Mouse (Mus musculus): ENCODE results near the gene Dnajb4. TPM values are rescaled to one million over a fixed set of nuclear protein-coding genes. Genes with fewer than 3 reads are reported as not detected.

Dnajb4 gene
- polyA plus RNA-seq, 1 experiment from 2014 or later, result 32.4 TPM

- no peak overlapping the region for H3K27ac ChIP-seq (replicated peaks; ENCODE audit: low read depth, low read length)
- no peak overlapping the region for H3K4me3 ChIP-seq (ENCODE audit: low read depth, low read length)
- WGBS, result 79% methylated on average over 5 of the region's 5 CpGs
- no peak overlapping the region for H3K4me2 ChIP-seq (ENCODE audit: low read depth, severe bottlenecking)
- no peak for DNase-seq (ENCODE audit: low spot score)
- no peaks in the 10 kb centered on the region for H3K36me3 ChIP-seq (ENCODE audit: control insufficient read depth, insufficient read depth, low read length)
- no peaks in the 10 kb centered on the region for H3K9me3 ChIP-seq (ENCODE audit: control insufficient read depth, low read length)
- H3K4me1 ChIP-seq (ENCODE audit: control insufficient read depth, insufficient read depth, low read length), result no peaks in the 10 kb centered on the region
- no peak for ATAC-seq (ENCODE audit: insufficient number of reproducible peaks, low FRiP score, low TSS enrichment, low read depth)
- H3K9ac ChIP-seq (ENCODE audit: low read length), result no peak overlapping the region
- H3K27me3 ChIP-seq (ENCODE audit: control insufficient read depth, insufficient read depth, low read length), result no peaks in the 10 kb centered on the region
These were observed 56.0 kb downstream of the Dnajb4 start for GRCm38 (mm10) chr3:152154095-152154494.

GRCm38 (mm10) chr3:152153152-152153551 lies 57.0 kb downstream of the Dnajb4 start:
- Histone ChIP-seq H3K27me3 (ENCODE audit: control insufficient read depth, insufficient read depth, low read length) (no peaks in the 10 kb centered on the region), H3K4me2 (ENCODE audit: low read depth, severe bottlenecking) (no peak overlapping the region), H3K9me3 (ENCODE audit: control insufficient read depth, low read length) (no peaks in the 10 kb centered on the region), H3K36me3 (ENCODE audit: control insufficient read depth, insufficient read depth, low read length) (no peaks in the 10 kb centered on the region), H3K4me1 (ENCODE audit: control insufficient read depth, insufficient read depth, low read length) (no peaks in the 10 kb centered on the region), H3K4me3 (ENCODE audit: low read depth, low read length) (no peak overlapping the region), H3K27ac (replicated peaks; ENCODE audit: low read depth, low read length) (no peak overlapping the region), H3K9ac (ENCODE audit: low read length) (no peak overlapping the region)
- no peak for ATAC-seq (ENCODE audit: insufficient number of reproducible peaks, low FRiP score, low TSS enrichment, low read depth)
- WGBS, result 74% methylated on average over 2 of the region's 2 CpGs
- no peak for DNase-seq (ENCODE audit: low spot score)

- Histone ChIP-seq H3K36me3 (ENCODE audit: control insufficient read depth, insufficient read depth, low read length) (no peaks in the 10 kb centered on the region), H3K27me3 (ENCODE audit: control insufficient read depth, insufficient read depth, low read length) (no peaks in the 10 kb centered on the region), H3K9me3 (ENCODE audit: control insufficient read depth, low read length) (no peaks in the 10 kb centered on the region), H3K4me1 (ENCODE audit: control insufficient read depth, insufficient read depth, low read length) (no peaks in the 10 kb centered on the region), H3K4me3 (ENCODE audit: low read depth, low read length) (no peak overlapping the region), H3K4me2 (ENCODE audit: low read depth, severe bottlenecking) (no peak overlapping the region), H3K27ac (replicated peaks; ENCODE audit: low read depth, low read length) (no peak overlapping the region), H3K9ac (ENCODE audit: low read length) (no peak overlapping the region)
- no peak for ATAC-seq (ENCODE audit: insufficient number of reproducible peaks, low FRiP score, low TSS enrichment, low read depth)
- 81% methylated on average over 1 of the region's 1 CpGs for WGBS
- DNase-seq (ENCODE audit: low spot score), result no peak
These were observed 57.7 kb downstream of the Dnajb4 start for GRCm38 (mm10) chr3:152152483-152152804.

GRCm38 (mm10) chr3:152151725-152152482 lies 58.2 kb downstream of the Dnajb4 start:
- ATAC-seq (ENCODE audit: insufficient number of reproducible peaks, low FRiP score, low TSS enrichment, low read depth) (no peak), DNase-seq (ENCODE audit: low spot score) (no peak)
- no peaks in the 10 kb centered on the region for H3K9me3 ChIP-seq (ENCODE audit: control insufficient read depth, low read length)
- no peaks in the 10 kb centered on the region for H3K36me3 ChIP-seq (ENCODE audit: control insufficient read depth, insufficient read depth, low read length)
- no peaks in the 10 kb centered on the region for H3K27me3 ChIP-seq (ENCODE audit: control insufficient read depth, insufficient read depth, low read length)
- peak overlapping the region; percentile 29; the same call in 1 of the 2 replicates for H3K4me2 ChIP-seq (ENCODE audit: low read depth, severe bottlenecking)
- WGBS, result 59% methylated on average over 21 of the region's 29 CpGs
- H3K4me1 ChIP-seq (ENCODE audit: control insufficient read depth, insufficient read depth, low read length), result no peaks in the 10 kb centered on the region
- no peak overlapping the region for H3K27ac ChIP-seq (replicated peaks; ENCODE audit: low read depth, low read length)
- no peak overlapping the region for H3K4me3 ChIP-seq (ENCODE audit: low read depth, low read length)
- H3K9ac ChIP-seq (ENCODE audit: low read length), result no peak overlapping the region

- H3K4me1 ChIP-seq (ENCODE audit: control insufficient read depth, insufficient read depth, low read length), result peaks cover 5% of the 10 kb centered on the region; the same call in 1 of the 2 replicates
- 65% methylated on average over 3 of the region's 3 CpGs for WGBS
- no peak overlapping the region for H3K27ac ChIP-seq (replicated peaks; ENCODE audit: low read depth, low read length)
These were observed 60.2 kb downstream of the Dnajb4 start for GRCm38 (mm10) chr3:152149863-152150262.

GRCm38 (mm10) chr3:152149449-152149848 lies 60.7 kb downstream of the Dnajb4 start:
- no peaks in the 10 kb centered on the region for H3K9me3 ChIP-seq (ENCODE audit: control insufficient read depth, low read length)
- peaks cover 5% of the 10 kb centered on the region; the same call in 1 of the 2 replicates for H3K4me1 ChIP-seq (ENCODE audit: control insufficient read depth, insufficient read depth, low read length)
- H3K9ac ChIP-seq (ENCODE audit: low read length), result no peak overlapping the region
- H3K4me2 ChIP-seq (ENCODE audit: low read depth, severe bottlenecking), result no peak overlapping the region
- ATAC-seq (ENCODE audit: insufficient number of reproducible peaks, low FRiP score, low TSS enrichment, low read depth) (no peak), DNase-seq (ENCODE audit: low spot score) (no peak)
- H3K27me3 ChIP-seq (ENCODE audit: control insufficient read depth, insufficient read depth, low read length), result no peaks in the 10 kb centered on the region
- WGBS, result 69% methylated on average over 7 of the region's 7 CpGs
- H3K36me3 ChIP-seq (ENCODE audit: control insufficient read depth, insufficient read depth, low read length), result no peaks in the 10 kb centered on the region
- no peak overlapping the region for H3K27ac ChIP-seq (replicated peaks; ENCODE audit: low read depth, low read length)
- no peak overlapping the region for H3K4me3 ChIP-seq (ENCODE audit: low read depth, low read length)

More at GRCm38 (mm10) chr3:152149863-152150262, 60.2 kb downstream of the Dnajb4 start:
- Histone ChIP-seq H3K4me2 (ENCODE audit: low read depth, severe bottlenecking) (no peak overlapping the region), H3K4me3 (ENCODE audit: low read depth, low read length) (no peak overlapping the region), H3K27me3 (ENCODE audit: control insufficient read depth, insufficient read depth, low read length) (no peaks in the 10 kb centered on the region), H3K9me3 (ENCODE audit: control insufficient read depth, low read length) (no peaks in the 10 kb centered on the region), H3K9ac (ENCODE audit: low read length) (no peak overlapping the region), H3K36me3 (ENCODE audit: control insufficient read depth, insufficient read depth, low read length) (no peaks in the 10 kb centered on the region)
- DNase-seq (ENCODE audit: low spot score) (no peak), ATAC-seq (ENCODE audit: insufficient number of reproducible peaks, low FRiP score, low TSS enrichment, low read depth) (no peak)

GRCm38 (mm10) chr3:152147085-152147831 lies 62.8 kb downstream of the Dnajb4 start:
- no peak overlapping the region for H3K4me3 ChIP-seq (ENCODE audit: low read depth, low read length)

GRCm38 (mm10) chr3:152145186-152145585 lies 64.9 kb downstream of the Dnajb4 start:
- DNase-seq (ENCODE audit: low spot score) (no peak), ATAC-seq (ENCODE audit: insufficient number of reproducible peaks, low FRiP score, low TSS enrichment, low read depth) (0 out of 2 replicates have a peak, but pooled peaks have one; percentile 54)

More at GRCm38 (mm10) chr3:152147085-152147831, 62.8 kb downstream of the Dnajb4 start:
- no peak for ATAC-seq (ENCODE audit: insufficient number of reproducible peaks, low FRiP score, low TSS enrichment, low read depth)
- no peak overlapping the region for H3K9ac ChIP-seq (ENCODE audit: low read length)
- H3K36me3 ChIP-seq (ENCODE audit: control insufficient read depth, insufficient read depth, low read length), result no peaks in the 10 kb centered on the region
- H3K27me3 ChIP-seq (ENCODE audit: control insufficient read depth, insufficient read depth, low read length), result no peaks in the 10 kb centered on the region
- H3K9me3 ChIP-seq (ENCODE audit: control insufficient read depth, low read length), result no peaks in the 10 kb centered on the region
- no peak overlapping the region for H3K27ac ChIP-seq (replicated peaks; ENCODE audit: low read depth, low read length)
- H3K4me2 ChIP-seq (ENCODE audit: low read depth, severe bottlenecking), result no peak overlapping the region
- DNase-seq (ENCODE audit: low spot score), result no peak
- 72% methylated on average over 12 of the region's 12 CpGs for WGBS
- peaks cover 5% of the 10 kb centered on the region; the same call in 1 of the 2 replicates for H3K4me1 ChIP-seq (ENCODE audit: control insufficient read depth, insufficient read depth, low read length)

More at GRCm38 (mm10) chr3:152145186-152145585, 64.9 kb downstream of the Dnajb4 start:
- 41% methylated on average over 2 of the region's 2 CpGs for WGBS
- Histone ChIP-seq H3K4me3 (ENCODE audit: low read depth, low read length) (no peak overlapping the region), H3K4me2 (ENCODE audit: low read depth, severe bottlenecking) (no peak overlapping the region), H3K27me3 (ENCODE audit: control insufficient read depth, insufficient read depth, low read length) (no peaks in the 10 kb centered on the region), H3K36me3 (ENCODE audit: control insufficient read depth, insufficient read depth, low read length) (no peaks in the 10 kb centered on the region), H3K9me3 (ENCODE audit: control insufficient read depth, low read length) (no peaks in the 10 kb centered on the region), H3K4me1 (ENCODE audit: control insufficient read depth, insufficient read depth, low read length) (peaks cover 5% of the 10 kb centered on the region; the same call in 1 of the 2 replicates), H3K27ac (replicated peaks; ENCODE audit: low read depth, low read length) (no peak overlapping the region), H3K9ac (ENCODE audit: low read length) (no peak overlapping the region)
